In the genomic region with DNA sequence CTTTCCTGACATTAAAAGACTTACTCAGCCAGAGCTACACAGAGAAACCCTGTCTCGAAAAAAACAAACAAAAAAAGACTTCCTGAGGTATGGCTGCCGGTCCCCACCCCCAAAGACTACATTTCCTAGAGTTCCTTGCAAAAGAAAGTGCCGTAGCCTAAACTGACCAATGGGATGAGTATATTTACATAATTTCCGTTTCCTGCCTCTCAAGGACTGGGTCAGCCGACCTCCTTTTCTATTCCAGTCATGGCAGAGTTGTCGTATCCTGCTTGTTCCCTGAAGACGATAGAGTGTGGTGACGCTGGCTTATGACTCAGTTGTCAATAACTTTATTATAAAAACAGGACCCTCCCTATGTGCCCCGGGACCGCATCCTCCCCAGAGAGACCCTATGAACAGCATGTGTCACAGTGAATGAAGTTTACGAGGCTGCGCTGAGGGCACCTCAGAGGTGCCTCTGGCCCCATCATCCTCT, we compare ENCODE assay signal across 9 mouse cellular contexts. TPM values are rescaled to one million over a fixed set of nuclear protein-coding genes. Genes with fewer than 3 reads are reported as not detected.
DNase-seq lines count a peak whose midpoint lies in the region; ATAC-seq lines count a peak whose summit lies in the region.
"Had no signal": no experiment of that assay in that cellular context is flagged by ENCODE, and none has a peak within 500 bp of the region (broad histone marks: within the 10 kb centered on the region; RNA-seq: fewer than 3 reads in every experiment).

No protein-coding gene starts in this region.

- no peaks in the 10 kb centered on the region for H3K9me3 ChIP-seq in limb, embryonic 12.5 days
- H3K9me3 ChIP-seq in midbrain, embryonic 12.5 days = no peaks in the 10 kb centered on the region
- H3K9me3 ChIP-seq in stomach, embryonic 16.5 days (replicated peaks; ENCODE audit: control insufficient read depth, low read length) = no peaks in the 10 kb centered on the region

- peak overlapping the region; percentile 42; the same call in 1 of the 2 replicates for H3K9ac ChIP-seq in limb, embryonic 12.5 days (replicated peaks)
- peak overlapping the region; percentile 55 for H3K9ac ChIP-seq in midbrain, embryonic 12.5 days (replicated peaks)
- H3K9ac ChIP-seq in stomach, embryonic 16.5 days (ENCODE audit: low read length) = peak overlapping the region; percentile 60

- peak overlapping the region; percentile 72 for H3K27ac ChIP-seq in limb, embryonic 12.5 days
- H3K27ac ChIP-seq in midbrain, embryonic 12.5 days (replicated peaks) = peak overlapping the region; percentile 71
- H3K27ac ChIP-seq in stomach, embryonic 16.5 days (ENCODE audit: low read length) = peak overlapping the region; percentile 90

- peak overlapping the region; percentile 67 for H3K4me2 ChIP-seq in limb, embryonic 12.5 days
- H3K4me2 ChIP-seq in midbrain, embryonic 12.5 days (replicated peaks) = peak overlapping the region; percentile 65
- H3K4me2 ChIP-seq in stomach, embryonic 16.5 days (ENCODE audit: low read depth, low read length) = peak overlapping the region; percentile 62

- peak; percentile 78 for ATAC-seq in limb, embryonic 12.5 days (ENCODE audit: insufficient number of reproducible peaks, insufficient read depth, low FRiP score, low TSS enrichment, low read depth)
- ATAC-seq in midbrain, embryonic 12.5 days (ENCODE audit: low FRiP score, low read depth) = peak; percentile 84
- ATAC-seq in stomach, embryonic 16.5 days (ENCODE audit: insufficient read depth, low FRiP score) = peak; percentile 87

- intact Hi-C loops in gastrocnemius, postnatal 14 days (cut with DNase I; ENCODE audit: low total_unique reads) = no loop called here

- H3K36me3 ChIP-seq in limb, embryonic 12.5 days = peaks cover 42% of the 10 kb centered on the region
- 0 out of 2 replicates have a peak, but pooled peaks cover 4% of the 10 kb centered on the region for H3K36me3 ChIP-seq in midbrain, embryonic 12.5 days
- peaks cover 8% of the 10 kb centered on the region for H3K36me3 ChIP-seq in stomach, embryonic 16.5 days (ENCODE audit: control insufficient read depth, insufficient read depth, low read length)

- peak; percentile 47 for DNase-seq in gastrocnemius, postnatal 14 days
- DNase-seq in gastrocnemius, postnatal 10 days = no peak
- DNase-seq in cerebellum, adult 9-11 months = peak; percentile 82
- peak; percentile 98 for DNase-seq in heart, adult 11 months
- DNase-seq in kidney, adult 11 months = peak; percentile 79

- peak overlapping the region; percentile 39 for H3K4me3 ChIP-seq in limb, embryonic 12.5 days (replicated peaks)
- H3K4me3 ChIP-seq in midbrain, embryonic 12.5 days = peak overlapping the region; percentile 41
- H3K4me3 ChIP-seq in stomach, embryonic 16.5 days (replicated peaks; ENCODE audit: low read length) = peak overlapping the region; percentile 52

- 26% methylated on average over 12 of the region's 12 CpGs for WGBS in limb, embryonic 12.5 days
- WGBS in midbrain, embryonic 12.5 days = 20% methylated on average over 12 of the region's 12 CpGs
- 19% methylated on average over 12 of the region's 12 CpGs for WGBS in stomach, embryonic 16.5 days

- H3K4me1 ChIP-seq in limb, embryonic 12.5 days (replicated peaks) = peaks cover 6% of the 10 kb centered on the region
- H3K4me1 ChIP-seq in midbrain, embryonic 12.5 days = peaks cover 6% of the 10 kb centered on the region; the same call in 1 of the 2 replicates
- H3K4me1 ChIP-seq in stomach, embryonic 16.5 days (ENCODE audit: control insufficient read depth, insufficient read depth, low read length) = peaks cover 12% of the 10 kb centered on the region

- H3K27me3 ChIP-seq in limb, embryonic 12.5 days = no peaks in the 10 kb centered on the region
- H3K27me3 ChIP-seq in midbrain, embryonic 12.5 days = no peaks in the 10 kb centered on the region
- no peaks in the 10 kb centered on the region for H3K27me3 ChIP-seq in stomach, embryonic 16.5 days (ENCODE audit: control insufficient read depth, insufficient read depth, low read length)

RNA-seq across cellular contexts. Expression of gene Ticam1, which starts 7.4 kb away (rescaled TPM):
- total RNA-seq in gastrocnemius, postnatal 14 days (2021) = 1 to 10 TPM; 5.3 to 7.1 TPM
- total RNA-seq in gastrocnemius, postnatal 10 days (2021) = 1 to 10 TPM; 6.6 to 6.8 TPM
- polyA plus RNA-seq in limb, embryonic 12.5 days (2016; fragmentation: Nextera tagmentation; extraction: Ambion mirVana) = 3.0 and 3.8 TPM in 2 replicates
- polyA plus RNA-seq in midbrain, embryonic 12.5 days (2016; fragmentation: Nextera tagmentation; extraction: Ambion mirVana) = 1.7 TPM in 2 replicates
- 7.6 and 9.6 TPM in 2 replicates for polyA plus RNA-seq in stomach, embryonic 16.5 days (2015; fragmentation: Nextera tagmentation; extraction: Ambion mirVana)

RNA-seq across cellular contexts. Expression of gene Fem1a, which starts 12.6 kb away (rescaled TPM):
- total RNA-seq in gastrocnemius, postnatal 14 days (2021) = 100 to 1,000 TPM; 101 to 117 TPM
- total RNA-seq in gastrocnemius, postnatal 10 days (2021) = 10 to 100 TPM; 91.9 to 99.8 TPM
- polyA plus RNA-seq in limb, embryonic 12.5 days (2016; fragmentation: Nextera tagmentation; extraction: Ambion mirVana) = 13.4 and 14.6 TPM in 2 replicates
- polyA plus RNA-seq in midbrain, embryonic 12.5 days (2016; fragmentation: Nextera tagmentation; extraction: Ambion mirVana) = 17.9 and 18.6 TPM in 2 replicates
- polyA plus RNA-seq in stomach, embryonic 16.5 days (2015; fragmentation: Nextera tagmentation; extraction: Ambion mirVana) = 12.3 and 12.9 TPM in 2 replicates

RNA-seq across cellular contexts. Expression of gene Plin3, which starts 23.5 kb away (rescaled TPM):
- total RNA-seq in gastrocnemius, postnatal 14 days (2021) = 10 to 100 TPM; 32.8 to 55.8 TPM
- total RNA-seq in gastrocnemius, postnatal 10 days (2021) = 10 to 100 TPM; 37.2 to 41.7 TPM
- polyA plus RNA-seq in limb, embryonic 12.5 days (2016; fragmentation: Nextera tagmentation; extraction: Ambion mirVana) = 62.7 and 71.7 TPM in 2 replicates
- 28.9 and 29.0 TPM in 2 replicates for polyA plus RNA-seq in midbrain, embryonic 12.5 days (2016; fragmentation: Nextera tagmentation; extraction: Ambion mirVana)
- polyA plus RNA-seq in stomach, embryonic 16.5 days (2015; fragmentation: Nextera tagmentation; extraction: Ambion mirVana) = 103 and 123 TPM in 2 replicates

RNA-seq across cellular contexts. Expression of gene Arrdc5, which starts 30.9 kb away (rescaled TPM):
- total RNA-seq in gastrocnemius, postnatal 14 days (2021) = not detected
- total RNA-seq in gastrocnemius, postnatal 10 days (2021) = not detected
- polyA plus RNA-seq in limb, embryonic 12.5 days (2016; fragmentation: Nextera tagmentation; extraction: Ambion mirVana) = not detected in 2 replicates
- not detected in 2 replicates for polyA plus RNA-seq in midbrain, embryonic 12.5 days (2016; fragmentation: Nextera tagmentation; extraction: Ambion mirVana)
- not detected in 2 replicates for polyA plus RNA-seq in stomach, embryonic 16.5 days (2015; fragmentation: Nextera tagmentation; extraction: Ambion mirVana)
- total RNA-seq: adrenal gland, adult 18-20 months had no signal

RNA-seq across cellular contexts. Expression of gene Uhrf1, which starts 33.9 kb away (rescaled TPM):
- 1 to 10 TPM; 5.4 to 7.4 TPM for total RNA-seq in gastrocnemius, postnatal 14 days (2021)
- 10 to 100 TPM; 14.4 to 20.3 TPM for total RNA-seq in gastrocnemius, postnatal 10 days (2021)
- 198 and 199 TPM in 2 replicates for polyA plus RNA-seq in limb, embryonic 12.5 days (2016; fragmentation: Nextera tagmentation; extraction: Ambion mirVana)
- polyA plus RNA-seq in midbrain, embryonic 12.5 days (2016; fragmentation: Nextera tagmentation; extraction: Ambion mirVana) = 161 and 166 TPM in 2 replicates
- 90.4 and 92.2 TPM in 2 replicates for polyA plus RNA-seq in stomach, embryonic 16.5 days (2015; fragmentation: Nextera tagmentation; extraction: Ambion mirVana)
